Mouse (Mus musculus) embryonic stem cell, embryonic (primary cell): ENCODE measurements around the gene Pxmp2.

ENCODE experiments used
- CTCF ChIA-PET, 4 experiments: fragments of 300-600 bp in 2 of 4; fragments of 350-600 bp in 2 of 4; sonication (Branson Sonifier 250); formaldehyde crosslinking; loops; one replicate each; lab custom pipeline; 2022; ENCODE audit warnings: inconsistent platforms in 2 of 4; lab: Charles Lee
- POLR2A ChIA-PET, 4 experiments: fragments of 300-600 bp in 2 of 4; fragments of 350-600 bp in 2 of 4; sonication (Branson Sonifier 250); formaldehyde crosslinking; loops; one replicate each; lab custom pipeline; 2022; ENCODE audit warnings: antibody characterized with exemption in 4 of 4, inconsistent platforms in 1 of 4; lab: Charles Lee

Gene Pxmp2

DNA sequence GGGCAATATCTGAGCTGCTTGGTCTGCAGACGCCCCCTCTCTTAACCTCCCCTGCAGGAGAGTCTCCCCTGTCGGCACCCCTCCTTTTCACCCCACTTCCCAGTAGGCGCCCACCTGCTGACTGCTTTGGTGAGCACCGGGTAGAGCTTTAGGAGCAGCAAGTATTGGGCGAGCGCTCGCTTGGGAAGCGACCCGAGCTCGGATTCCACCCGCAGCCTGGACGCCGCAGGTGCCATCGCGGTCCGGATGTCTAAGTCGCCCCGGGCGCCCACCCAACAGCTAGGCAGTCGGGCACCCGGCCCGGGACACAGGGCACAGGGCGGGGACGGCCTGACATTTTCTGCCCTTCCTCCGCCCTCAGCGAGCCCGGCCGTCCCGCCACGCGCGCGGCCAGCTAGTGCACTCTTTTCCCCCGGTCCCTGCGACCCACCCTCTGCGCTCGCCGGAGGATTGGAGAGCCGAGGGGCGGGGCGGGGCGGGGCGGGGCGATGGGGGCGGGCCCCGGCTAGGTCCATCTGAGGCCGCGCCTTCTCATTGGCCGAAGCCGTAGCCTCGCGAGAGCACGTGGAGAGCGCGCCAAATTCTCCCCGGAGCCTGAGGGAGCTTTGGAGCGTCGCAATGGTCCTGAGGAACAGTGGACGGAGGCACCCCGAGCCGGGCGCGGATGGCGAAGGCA is at the start of gene Pxmp2, which contains the start of gene Pole:
Pxmp2 (minus strand) TSS at position 417 of the 676 bp plus-strand sequence.
Pole (plus strand) TSS at position 537 of the 676 bp plus-strand sequence.
- POLR2A ChIA-PET: interaction anchor here (0.5 to 6.7 kb wide), 151 partner anchors 9 to 1960 kb away, joined by 3 to 77 read pairs (median 5); partner anchors contain the start of genes Ankle2 (in 4 of the 4), Ddx51 (in 3 of the 4), Ep400 (in 3 of the 4) and Fbrsl1 (in 3 of the 4)
- CTCF ChIA-PET: interaction anchor here in 3 of 4 experiments (0.5 to 2.8 kb wide), 15 partner anchors 15 to 203 kb away, joined by 3 to 16 read pairs (median 4); partner anchors contain the start of genes Chfr (in 1 of the 3) and Pgam5 (in 1 of the 3)

DNA sequence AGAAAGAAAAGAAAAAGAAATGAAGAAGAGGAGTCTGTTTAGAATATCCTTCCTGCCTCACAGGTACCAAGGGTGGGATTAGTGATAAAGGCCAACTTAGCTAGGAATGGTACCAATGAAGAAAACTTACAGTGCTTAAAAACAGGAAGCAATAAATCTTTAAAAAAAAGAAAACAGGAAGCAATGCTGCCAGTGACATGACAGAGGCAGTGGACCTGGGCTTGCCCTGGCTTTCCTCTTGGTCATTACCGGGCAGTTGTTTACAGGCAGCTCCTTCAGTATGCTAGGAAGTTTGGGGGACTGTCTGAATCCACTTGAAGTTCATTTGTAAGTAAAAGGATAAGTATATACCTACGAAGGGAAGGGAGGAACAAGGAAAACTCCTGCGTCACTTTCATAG is 44.5 kb upstream of the Pxmp2 start:
- ChIA-PET POLR2A (interaction anchor here in 2 of 4 experiments (0.6 to 2.6 kb wide), 4 partner anchors 11 to 62 kb away, joined by 3 to 11 read pairs (median 4); partner anchors contain the start of gene P2rx2 (in 1 of the 2)), CTCF (no interaction called here)

DNA sequence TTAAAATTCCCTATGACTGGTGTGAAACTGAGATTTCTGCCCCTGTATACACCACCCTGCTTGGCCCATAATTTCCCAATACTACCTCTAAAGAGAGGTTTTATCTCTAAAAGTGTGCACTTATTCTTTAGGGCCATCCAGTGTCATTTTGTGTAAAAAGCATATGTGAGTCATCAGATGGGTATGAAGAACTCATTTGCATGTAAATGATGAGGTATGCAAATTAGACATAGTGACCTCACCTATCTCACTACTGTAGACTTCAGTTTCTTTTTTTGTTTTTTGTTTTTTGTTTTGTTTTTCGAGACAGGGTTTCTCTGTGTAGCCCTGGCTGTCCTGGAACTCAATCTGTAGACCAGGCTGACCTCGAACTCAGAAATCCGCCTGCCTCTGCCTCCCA is 27.1 kb upstream of the Pxmp2 start:
- ChIA-PET CTCF (no interaction called here), POLR2A (interaction anchor here in 1 of 4 experiments (1.1 to 2.1 kb wide), 2 partner anchors 28 to 34 kb away, joined by 3 to 7 read pairs; partner anchors contain the start of genes Pole and Pxmp2)

DNA sequence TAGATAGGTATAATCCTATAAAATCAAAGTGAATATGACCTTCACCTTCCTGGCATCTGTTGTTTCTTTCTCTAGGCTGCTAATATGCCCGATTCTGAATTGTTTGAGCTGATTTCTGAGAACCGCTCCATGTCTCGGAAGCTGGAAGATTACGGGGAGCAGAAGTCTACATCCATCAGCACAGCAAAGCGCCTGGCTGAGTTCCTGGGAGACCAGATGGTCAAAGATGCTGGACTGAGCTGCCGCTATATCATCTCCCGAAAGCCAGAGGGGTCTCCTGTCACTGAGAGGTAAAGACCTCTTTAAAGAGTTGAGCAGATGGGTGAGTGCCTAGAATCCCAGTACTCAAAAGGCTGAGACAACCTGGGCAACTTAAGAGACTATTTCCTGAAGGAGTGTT is 22.9 kb upstream of the Pxmp2 start:
- POLR2A ChIA-PET: interaction anchor here in 3 of 4 experiments (0.5 to 4.0 kb wide), 11 partner anchors 13 to 410 kb away, joined by 3 to 26 read pairs (median 4); partner anchors contain the start of genes Pole (in 3 of the 3), Pxmp2 (in 3 of the 3) and P2rx2 (in 1 of the 3)
- CTCF ChIA-PET: interaction anchor here in 1 of 4 experiments (1.0 to 1.2 kb wide), 2 partner anchors 24 to 49 kb away, joined by 3 read pairs; no protein-coding TSS in a partner anchor

DNA sequence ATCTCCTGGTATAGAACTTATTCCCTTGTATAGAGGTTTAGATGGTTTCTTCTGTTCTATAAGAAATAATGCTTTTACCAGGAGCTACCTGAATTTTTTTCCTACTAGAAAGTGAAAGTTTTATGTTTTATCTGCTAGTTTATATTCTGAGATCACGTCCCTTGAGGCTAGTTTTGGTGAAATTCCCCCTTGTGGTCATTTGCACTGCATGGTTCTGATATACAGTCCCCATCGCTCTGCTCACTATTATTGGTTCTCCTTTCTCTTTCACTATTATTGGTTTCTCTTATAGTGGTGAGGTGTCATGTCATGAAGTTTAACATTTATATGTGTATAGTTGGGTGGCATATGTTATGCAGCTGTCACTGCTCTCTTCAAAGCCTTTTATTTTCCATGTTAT is 14.6 kb upstream of the Pxmp2 start:
- ChIA-PET POLR2A (interaction anchor here in 3 of 4 experiments (1.1 to 3.4 kb wide), 5 partner anchors 9 to 21 kb away, joined by 3 to 10 read pairs (median 5); partner anchors contain the start of genes Pole (in 3 of the 3) and Pxmp2 (in 3 of the 3)), CTCF (interaction anchor here in 1 of 4 experiments (0.8 kb wide), 1 partner anchor 15 kb away, joined by 3 read pairs; the partner anchor contains the start of genes Pole and Pxmp2)

DNA sequence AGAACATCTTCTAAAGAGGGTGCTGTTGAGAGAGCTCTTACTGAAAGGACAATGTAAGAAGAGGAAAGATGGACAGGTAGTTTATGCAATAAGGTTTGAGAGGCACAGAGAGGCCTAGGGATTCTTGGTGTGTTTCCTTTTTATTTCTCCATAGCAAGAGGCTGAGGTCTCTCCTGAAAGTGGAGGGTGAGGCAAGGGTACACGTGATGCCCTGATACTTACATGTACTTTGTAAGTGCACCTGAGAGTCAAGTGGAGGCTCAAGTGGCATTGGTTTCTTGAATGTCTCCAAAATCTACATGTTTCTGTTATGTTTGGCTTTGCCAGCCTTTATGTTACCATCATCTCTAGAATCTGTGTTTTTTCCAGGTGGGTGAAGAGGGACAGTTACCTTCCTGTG is 10.7 kb upstream of the Pxmp2 start:
- ChIA-PET CTCF (no interaction called here), POLR2A (interaction anchor here in 3 of 4 experiments (0.9 to 5.1 kb wide), 6 partner anchors 8 to 38 kb away, joined by 3 to 63 read pairs (median 6); partner anchors contain the start of genes Pole (in 2 of the 3) and Pxmp2 (in 2 of the 3))

DNA sequence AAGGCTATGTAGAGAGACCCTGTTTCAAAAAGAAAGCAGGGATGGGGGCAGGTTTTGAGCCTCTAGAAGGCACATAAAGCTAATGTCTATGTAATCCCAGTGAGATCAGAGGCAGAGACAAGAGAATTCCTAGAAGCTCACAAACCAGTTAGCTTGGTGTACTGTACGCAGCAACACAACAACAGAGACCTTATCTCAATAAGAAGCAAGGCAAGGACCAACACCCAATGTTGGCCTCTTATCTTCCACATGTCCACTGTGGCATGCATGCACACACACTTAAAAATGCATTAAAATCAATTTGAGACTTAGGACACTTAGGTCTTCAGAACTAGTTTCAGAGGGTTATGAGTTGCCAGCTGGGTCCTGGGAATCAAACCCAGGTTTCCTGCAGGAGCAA is 5.7 kb upstream of the Pxmp2 start:
- ChIA-PET POLR2A (interaction anchor here (0.6 to 2.3 kb wide), 15 partner anchors 10 to 163 kb away, joined by 3 to 9 read pairs (median 3); no protein-coding TSS in a partner anchor), CTCF (interaction anchor here in 1 of 4 experiments (0.6 kb wide), 1 partner anchor 10 kb away, joined by 3 read pairs; no protein-coding TSS in a partner anchor)

DNA sequence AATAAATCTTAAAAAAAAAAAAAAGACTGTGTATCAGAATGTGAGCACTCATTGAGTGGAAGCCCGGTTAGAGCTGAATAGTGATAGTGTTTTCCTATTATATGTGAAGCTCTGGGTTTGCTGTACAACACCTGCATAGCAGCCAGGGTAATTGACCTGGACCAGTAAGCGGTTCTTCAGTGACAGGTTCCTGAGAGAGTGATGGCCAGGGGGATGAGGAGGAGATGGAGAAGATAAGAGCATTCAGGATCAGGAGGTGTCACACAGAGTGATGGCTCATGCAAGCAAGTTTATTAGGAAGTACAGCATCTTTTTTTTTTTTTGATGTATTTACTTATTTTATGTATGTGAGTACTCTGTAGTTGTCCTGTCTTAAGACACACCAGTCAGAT is 1.1 kb upstream of the Pxmp2 start:
- ChIA-PET POLR2A (interaction anchor here (0.5 to 6.7 kb wide), 45 partner anchors 8 to 734 kb away, joined by 3 to 77 read pairs (median 7); partner anchors contain the start of genes Pgam5 (in 3 of the 4), Ankle2 (in 2 of the 4), P2rx2 (in 2 of the 4) and Chfr (in 1 of the 4)), CTCF (interaction anchor here in 1 of 4 experiments (1.4 kb wide), 1 partner anchor 34 kb away, joined by 3 read pairs; no protein-coding TSS in a partner anchor)

DNA sequence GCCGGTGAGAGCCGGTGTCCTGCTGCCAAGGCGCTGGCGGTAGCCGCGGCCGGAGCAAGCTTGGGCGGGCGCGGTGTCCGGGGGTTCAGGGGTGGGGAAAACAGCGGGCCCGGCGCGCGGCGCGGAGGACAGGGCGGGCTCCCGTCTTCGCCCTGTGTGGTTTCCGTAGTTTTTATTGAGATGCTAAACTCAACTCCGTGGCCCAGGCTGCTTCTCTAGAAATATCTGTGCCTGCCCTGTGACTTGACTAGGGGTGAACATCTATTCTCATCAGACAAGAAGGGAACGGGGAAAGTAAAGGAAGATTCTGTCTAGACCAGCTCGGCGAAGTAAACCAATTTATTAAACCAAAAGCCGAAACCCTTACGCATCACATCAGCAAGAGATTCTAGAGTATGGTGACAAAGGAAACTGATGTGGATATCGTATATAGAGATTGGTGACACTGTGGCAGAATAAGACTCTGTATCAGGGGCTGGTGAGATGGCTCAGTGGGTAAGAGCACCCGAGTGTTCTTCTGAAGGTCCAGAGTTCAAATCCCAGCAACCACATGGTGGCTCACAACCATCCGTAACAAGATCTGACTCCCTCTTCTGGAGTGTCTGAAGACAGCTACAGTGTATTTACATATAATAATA is 579 bp upstream of the Pxmp2 start:
- CTCF ChIA-PET: interaction anchor here in 2 of 4 experiments (0.6 to 2.8 kb wide), 9 partner anchors 14 to 151 kb away, joined by 3 to 16 read pairs (median 3); partner anchors contain the start of genes Chfr (in 1 of the 2) and Pgam5 (in 1 of the 2)

DNA sequence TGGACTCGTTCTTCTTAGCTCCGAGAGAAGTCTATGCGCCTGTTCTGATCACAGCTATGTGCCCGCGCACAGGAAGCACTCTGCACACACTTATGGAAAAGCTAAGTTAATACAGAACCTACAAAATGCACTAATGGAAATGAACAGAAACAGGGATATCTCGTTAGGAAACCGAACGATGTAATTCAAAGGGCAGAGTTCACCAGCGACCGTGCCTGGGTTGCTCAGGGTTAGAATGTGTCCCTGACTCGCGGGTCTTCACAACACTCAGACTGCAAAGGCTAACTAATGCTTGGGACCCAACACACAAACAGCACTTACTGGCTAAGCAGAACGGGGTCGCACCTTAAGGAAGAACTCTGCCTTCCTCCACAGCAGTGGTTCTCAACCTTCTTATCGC is 830 bp downstream of the Pxmp2 start:
- CTCF ChIA-PET: interaction anchor here (0.8 to 2.8 kb wide), 22 partner anchors 15 to 486 kb away, joined by 3 to 16 read pairs (median 4); partner anchors contain the start of genes Ankle2 (in 1 of the 4), Ep400 (in 1 of the 4), Fbrsl1 (in 1 of the 4) and Pgam5 (in 1 of the 4)
- POLR2A ChIA-PET: interaction anchor here (0.7 to 6.7 kb wide), 118 partner anchors 8 to 819 kb away, joined by 3 to 77 read pairs (median 6); partner anchors contain the start of genes Ankle2 (in 4 of the 4), Pgam5 (in 3 of the 4), Ddx51 (in 2 of the 4) and Ep400 (in 2 of the 4)

More for the DNA sequence above, 579 bp upstream of the Pxmp2 start:
- POLR2A ChIA-PET: interaction anchor here (0.5 to 6.7 kb wide), 127 partner anchors 9 to 1001 kb away, joined by 3 to 77 read pairs (median 5); partner anchors contain the start of genes Ankle2 (in 3 of the 4), Fbrsl1 (in 3 of the 4), Pgam5 (in 3 of the 4) and Chfr (in 2 of the 4)

DNA sequence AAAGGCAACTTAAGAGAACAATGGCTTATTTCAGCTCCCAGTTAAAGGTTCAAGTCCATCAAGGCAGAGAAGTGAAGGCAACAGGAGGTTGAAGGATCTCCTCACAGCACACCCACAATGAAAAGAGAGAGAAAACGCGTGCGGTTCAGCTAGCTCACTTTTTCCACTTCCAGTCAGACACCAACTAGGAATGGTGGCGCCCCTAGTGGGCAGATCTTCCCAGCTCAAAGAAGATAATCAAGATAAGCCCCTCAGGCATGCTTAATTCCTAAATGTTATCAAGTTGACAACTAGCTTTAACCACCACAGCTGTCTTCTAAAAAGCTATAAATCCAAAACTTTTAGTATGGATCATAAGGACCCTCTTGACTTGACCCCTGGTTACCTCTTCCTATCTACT is 1.4 kb downstream of the Pxmp2 start:
- ChIA-PET CTCF (interaction anchor here (0.5 to 2.8 kb wide), 34 partner anchors 8 to 525 kb away, joined by 3 to 16 read pairs (median 3); partner anchors contain the start of genes Ankle2 (in 1 of the 4), Ep400 (in 1 of the 4), Fbrsl1 (in 1 of the 4) and Pgam5 (in 1 of the 4)), POLR2A (interaction anchor here in 3 of 4 experiments (0.7 to 6.7 kb wide), 64 partner anchors 8 to 735 kb away, joined by 3 to 77 read pairs (median 6); partner anchors contain the start of genes Ankle2 (in 2 of the 3), P2rx2 (in 2 of the 3), Pgam5 (in 2 of the 3) and Crlf2 (in 1 of the 3))

DNA sequence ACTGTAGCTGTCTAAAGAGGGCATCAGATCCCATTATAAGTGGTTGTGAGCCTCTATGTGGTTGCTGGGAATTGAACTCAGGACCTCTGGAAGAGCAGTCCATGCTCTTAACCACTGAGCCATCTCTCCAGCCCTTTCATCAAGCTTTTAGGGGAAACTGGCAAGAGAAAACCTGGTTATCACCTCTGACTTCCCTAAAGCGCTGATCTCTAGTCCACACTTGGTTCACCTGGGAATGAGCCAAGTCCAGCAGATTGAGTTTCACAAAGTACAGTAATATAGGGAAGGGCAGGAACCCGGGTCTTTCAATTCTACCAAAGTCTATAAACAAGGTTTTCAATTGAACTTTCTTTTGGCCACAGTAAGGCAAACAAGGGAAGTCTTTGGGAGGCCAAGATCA is 4.0 kb downstream of the Pxmp2 start:
- ChIA-PET CTCF (interaction anchor here in 1 of 4 experiments (0.6 kb wide), 1 partner anchor 10 kb away, joined by 3 read pairs; no protein-coding TSS in a partner anchor), POLR2A (interaction anchor here in 1 of 4 experiments (0.7 to 6.7 kb wide), 6 partner anchors 10 to 89 kb away, joined by 3 to 56 read pairs (median 4); partner anchors contain the start of genes Ankle2 and Pgam5)

DNA sequence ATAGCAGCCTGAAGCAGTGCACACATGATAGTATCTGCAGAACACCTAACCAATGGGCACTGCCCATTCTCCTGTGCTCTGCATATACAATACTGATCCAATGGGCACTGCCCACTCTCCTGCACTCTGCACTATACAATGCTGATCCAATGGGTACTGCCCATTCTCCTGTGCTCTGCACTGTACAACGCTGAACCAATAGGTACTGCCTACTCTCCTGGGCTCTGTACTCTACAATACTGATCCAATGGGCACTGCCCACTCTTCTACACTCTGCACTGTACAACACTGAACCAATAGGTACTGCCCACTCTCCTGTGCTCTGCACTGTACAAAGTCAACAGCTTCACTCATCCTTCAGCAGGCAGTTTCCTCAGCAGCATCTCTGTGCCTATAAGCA is 9.1 kb downstream of the Pxmp2 start:
- CTCF ChIA-PET: no interaction called here
- POLR2A ChIA-PET: interaction anchor here in 2 of 4 experiments (0.8 to 2.1 kb wide), 3 partner anchors 9 to 109 kb away, joined by 3 to 10 read pairs (median 5); partner anchors contain the start of genes Pole (in 2 of the 2) and Pxmp2 (in 2 of the 2)

DNA sequence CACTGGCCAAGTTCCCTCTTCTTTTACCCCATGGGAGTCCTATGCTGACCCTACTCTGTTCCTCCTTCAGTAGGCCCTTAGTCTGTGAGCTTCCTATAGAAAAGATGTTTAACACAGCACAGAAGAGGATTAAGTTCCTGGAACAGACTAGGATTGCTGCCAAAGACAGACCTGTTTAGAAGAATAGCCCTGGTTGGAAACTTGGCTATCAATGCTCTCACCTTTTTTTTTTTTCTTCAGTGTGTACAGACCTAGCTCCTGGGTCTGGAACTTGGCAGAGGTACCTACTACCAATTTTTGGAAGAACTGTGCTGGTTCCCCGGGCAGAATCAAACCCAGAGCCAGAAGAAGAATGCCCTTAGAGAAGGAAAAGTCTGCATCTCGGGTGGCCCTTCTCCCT is 9.6 kb downstream of the Pxmp2 start:
- POLR2A ChIA-PET: interaction anchor here in 1 of 4 experiments (0.7 to 2.1 kb wide), 2 partner anchors 10 to 26 kb away, joined by 3 to 10 read pairs; partner anchors contain the start of genes Pole and Pxmp2
- CTCF ChIA-PET: interaction anchor here in 1 of 4 experiments (0.6 kb wide), 1 partner anchor 8 kb away, joined by 3 read pairs; no protein-coding TSS in a partner anchor

DNA sequence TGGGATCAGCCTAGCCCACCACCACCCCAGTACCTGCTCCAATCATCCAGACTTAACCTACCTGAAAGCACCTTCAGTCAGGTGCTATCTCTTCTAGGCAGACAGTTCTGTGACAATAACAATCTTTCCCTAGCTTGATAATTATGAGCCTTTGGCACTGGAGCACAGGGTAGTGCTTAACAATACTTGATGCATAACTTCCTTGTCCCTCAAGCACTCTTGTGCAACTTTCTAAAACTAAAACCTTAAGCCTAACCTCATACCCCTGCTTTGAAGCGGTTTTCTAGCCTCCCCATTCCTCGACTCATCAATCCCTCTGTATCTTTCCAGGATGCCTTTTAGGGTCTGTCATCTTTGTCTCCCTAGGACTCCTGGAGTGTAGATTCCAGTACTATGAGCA is 11.1 kb downstream of the Pxmp2 start:
- ChIA-PET CTCF (no interaction called here), POLR2A (interaction anchor here in 2 of 4 experiments (1.6 to 3.1 kb wide), 2 partner anchors 11 kb away, joined by 5 to 27 read pairs; partner anchors contain the start of genes Pole (in 2 of the 2) and Pxmp2 (in 2 of the 2))

DNA sequence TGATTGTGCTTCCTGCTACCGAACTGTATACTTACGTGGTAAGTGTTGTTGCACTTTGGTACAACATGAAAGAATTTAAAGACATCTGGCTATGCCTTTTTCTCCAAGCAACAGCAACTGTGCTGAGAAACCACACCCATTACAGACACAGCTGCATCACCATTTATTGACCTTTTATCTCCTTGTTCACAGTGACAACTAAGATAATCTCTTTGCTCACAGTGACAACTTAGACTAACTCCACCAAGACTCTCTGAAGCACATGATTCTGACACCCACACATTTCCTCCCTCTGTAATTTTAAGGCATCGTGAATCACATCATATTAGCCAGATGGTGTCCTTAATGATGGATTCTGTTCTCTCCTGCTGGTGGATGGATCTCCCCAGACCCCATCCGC is 11.8 kb downstream of the Pxmp2 start:
- ChIA-PET POLR2A (interaction anchor here in 2 of 4 experiments (1.6 to 3.1 kb wide), 2 partner anchors 12 kb away, joined by 5 to 27 read pairs; partner anchors contain the start of genes Pole (in 2 of the 2) and Pxmp2 (in 2 of the 2)), CTCF (no interaction called here)
